Mouse (Mus musculus): ENCODE measurements around the gene Ap2a1.

DNA sequence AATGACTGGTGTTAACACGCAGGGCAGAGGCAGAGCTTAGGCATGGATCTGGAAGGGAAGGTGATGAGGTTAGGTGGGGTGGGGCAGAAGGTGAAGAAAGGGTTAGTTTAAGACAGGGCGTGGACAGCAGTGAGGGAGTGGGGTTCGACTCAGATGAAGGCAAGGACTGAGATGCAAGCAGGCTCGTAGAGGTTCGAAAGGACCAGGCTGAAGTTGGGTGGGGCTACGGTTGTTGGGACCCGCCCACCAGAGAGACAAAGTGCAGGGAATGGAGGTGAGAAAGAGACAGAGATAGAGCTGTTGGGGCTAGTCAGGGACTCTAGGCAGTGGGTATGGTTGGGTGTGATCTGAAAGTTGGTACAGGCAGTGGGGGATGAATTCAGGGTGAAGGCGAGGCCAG is 33.0 kb upstream of the Ap2a1 start:
- TF ChIP-seq CTCF (conservative IDR thresholded peaks at IDR 0.05; ENCODE audit: low read length): no peak
- TF ChIP-seq POU5F1 (IDR thresholded peaks at IDR 0.05; ENCODE audit: borderline replicate concordance, low read length): no peak
